Mouse (Mus musculus): Measurements from ENCODE around the gene Rxra. TPM values are rescaled to one million over a fixed set of nuclear protein-coding genes. Genes with fewer than 3 reads are reported as not detected.
A peak's percentile ranks its signal among the peaks of the same experiment; 100 is the strongest.

Rxra gene
- polyA plus RNA-seq, 1 experiment from 2014 or later, result 17.1 TPM

DNA sequence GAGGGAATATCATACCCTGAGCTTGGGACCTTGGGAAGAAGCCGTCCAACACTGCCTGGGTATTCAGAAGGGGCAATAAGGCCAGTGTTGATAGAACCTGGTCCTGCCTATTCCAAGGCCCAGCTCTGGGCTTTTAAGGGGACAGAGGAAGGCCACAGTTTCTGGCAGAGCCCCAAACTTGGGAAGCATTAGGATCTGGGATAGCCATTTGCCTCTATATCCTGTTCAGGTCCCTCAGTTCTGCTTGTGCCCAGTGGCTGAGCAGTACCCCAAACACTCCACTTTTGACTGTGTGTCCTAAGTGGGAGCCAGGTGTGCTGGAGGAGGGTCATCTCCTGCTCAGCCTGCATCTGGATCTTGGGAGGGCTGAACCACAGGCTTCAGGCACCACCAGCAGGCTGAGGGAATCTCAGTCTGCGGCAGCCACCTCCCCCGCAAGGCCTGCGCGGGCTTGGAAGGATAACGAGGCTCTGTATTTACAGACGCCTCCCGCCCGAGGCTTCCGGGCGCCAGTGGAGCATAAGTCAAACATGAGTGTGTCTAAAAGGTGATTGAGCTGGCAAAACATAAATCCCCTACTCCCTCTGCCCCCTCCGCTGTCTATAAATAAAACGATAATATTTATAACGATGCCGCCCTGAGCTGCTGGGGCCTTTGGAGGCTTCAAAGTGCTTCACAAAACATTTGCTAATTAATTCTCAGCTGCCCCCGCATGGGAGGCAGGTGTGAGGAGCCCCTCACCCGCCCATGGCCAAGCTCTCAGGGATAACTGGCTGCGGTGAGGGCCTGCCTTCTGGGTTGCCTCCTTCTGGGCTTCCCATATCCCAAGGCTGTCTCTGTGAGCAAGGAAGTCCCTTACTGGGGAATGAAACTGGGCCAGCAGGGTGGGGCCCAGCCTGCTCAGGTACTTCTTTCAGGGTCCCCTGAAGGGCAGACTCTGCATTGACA lies 69.7 kb downstream of the Rxra start:
- Histone ChIP-seq H3K27ac (peak overlapping the region; percentile 77), H3K9me3 (no peaks in the 10 kb centered on the region), H3K4me1 (peaks cover 65% of the 10 kb centered on the region), H3K4me3 (no peak overlapping the region), H3K27me3 (no peaks in the 10 kb centered on the region), H3K4me2 (replicated peaks) (peak overlapping the region; percentile 14), H3K36me3 (peaks cover 84% of the 10 kb centered on the region), H3K9ac (peak overlapping the region; percentile 50)
- WGBS, result 13% methylated on average over 18 of the region's 18 CpGs
- ATAC-seq (ENCODE audit: low FRiP score, low read depth), result peak; percentile 26; the same call in 1 of the 2 replicates

DNA sequence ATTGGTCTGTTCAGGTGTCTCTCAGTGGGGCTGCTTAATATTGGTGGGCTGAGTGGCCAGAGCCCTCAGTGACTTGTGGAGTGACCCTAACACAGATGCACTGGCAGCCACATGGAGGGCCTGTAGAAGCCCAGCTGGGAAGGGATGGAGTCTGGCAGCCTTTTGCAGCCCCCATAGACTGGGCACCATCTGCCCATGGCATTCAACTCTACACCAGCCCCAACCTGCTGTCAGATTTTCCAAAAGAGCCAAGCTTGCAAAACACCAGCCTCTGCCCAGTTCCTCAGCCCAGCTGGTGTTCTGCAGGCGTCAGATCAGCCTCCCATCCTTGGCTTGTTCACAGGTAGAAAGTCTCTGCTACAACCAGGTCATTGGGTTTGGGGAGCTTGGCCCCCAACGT lies 70.6 kb downstream of the Rxra start:
- peaks cover 69% of the 10 kb centered on the region for H3K4me1 ChIP-seq
- WGBS, result 56% methylated on average over 2 of the region's 2 CpGs
- no peaks in the 10 kb centered on the region for H3K9me3 ChIP-seq
- no peak overlapping the region for H3K4me2 ChIP-seq (replicated peaks)
- no peak overlapping the region for H3K4me3 ChIP-seq
- ATAC-seq (ENCODE audit: low FRiP score, low read depth), result no peak
- H3K9ac ChIP-seq, result no peak overlapping the region
- no peaks in the 10 kb centered on the region for H3K27me3 ChIP-seq
- H3K27ac ChIP-seq, result peak overlapping the region; percentile 77; the same call in 1 of the 2 replicates
- peaks cover 84% of the 10 kb centered on the region for H3K36me3 ChIP-seq

DNA sequence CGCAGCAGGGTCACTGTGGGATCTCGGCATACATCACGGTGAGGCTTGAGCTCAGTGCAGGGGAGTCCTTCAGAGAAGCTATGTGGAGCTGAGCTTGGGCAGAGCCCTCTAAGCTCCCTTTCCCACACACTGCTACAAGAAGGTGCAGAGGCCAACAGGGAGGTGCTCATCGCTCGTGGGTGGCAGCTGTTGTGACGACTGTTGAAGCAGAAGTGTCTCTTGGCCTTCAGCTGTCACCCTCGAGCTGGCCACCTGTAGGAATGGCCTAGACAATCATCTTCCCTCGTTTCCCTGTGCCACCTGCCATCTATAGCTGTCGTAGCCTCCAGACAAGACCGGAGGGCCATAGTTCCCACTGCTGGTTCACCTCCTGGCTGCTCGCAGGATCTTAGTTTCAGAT lies 72.7 kb downstream of the Rxra start:
- no peak overlapping the region for H3K9ac ChIP-seq
- WGBS, result 89% methylated on average over 11 of the region's 11 CpGs
- no peak overlapping the region for H3K27ac ChIP-seq
- peaks cover 84% of the 10 kb centered on the region for H3K36me3 ChIP-seq
- no peaks in the 10 kb centered on the region for H3K9me3 ChIP-seq
- no peaks in the 10 kb centered on the region for H3K27me3 ChIP-seq
- no peak overlapping the region for H3K4me2 ChIP-seq (replicated peaks)
- H3K4me3 ChIP-seq, result no peak overlapping the region
- H3K4me1 ChIP-seq, result peaks cover 60% of the 10 kb centered on the region
- no peak for ATAC-seq (ENCODE audit: low FRiP score, low read depth)

DNA sequence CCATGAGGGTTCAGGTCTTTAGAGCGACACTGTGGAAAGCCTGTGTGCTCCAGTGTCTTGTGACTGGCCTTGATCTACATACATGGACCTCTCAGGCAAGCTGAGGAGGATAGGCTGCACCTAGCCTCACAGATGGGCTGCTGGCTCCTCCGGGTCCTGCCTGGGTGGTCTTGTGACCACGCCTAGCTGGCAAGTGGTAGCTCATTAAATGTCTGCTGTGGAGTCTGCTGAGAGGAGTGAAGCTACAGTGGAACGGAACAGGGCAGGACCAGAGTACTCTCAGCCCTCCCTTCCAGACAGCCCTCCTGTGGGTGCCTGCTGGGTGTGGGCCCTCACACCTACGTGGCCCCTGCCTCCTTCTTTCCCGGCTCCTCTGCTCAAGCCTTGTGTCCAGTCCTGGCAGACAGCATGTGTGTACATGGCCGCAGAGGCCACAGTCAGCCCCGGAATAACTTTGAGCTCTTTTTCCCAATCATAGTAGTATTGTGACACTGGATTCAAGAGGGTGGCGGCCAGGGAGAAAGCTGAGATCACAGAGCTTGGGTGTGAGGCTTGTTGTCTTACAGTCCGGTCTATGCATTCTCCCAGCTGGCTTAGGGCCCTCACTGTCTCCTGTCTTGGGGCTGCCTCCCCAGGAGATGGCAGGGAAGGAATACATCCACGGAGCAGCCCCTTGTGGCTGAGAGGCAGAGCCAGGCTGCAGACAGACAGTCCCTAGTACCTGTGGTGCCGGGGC lies 74.3 kb downstream of the Rxra start:
- Histone ChIP-seq H3K9ac (peak overlapping the region; percentile 50), H3K4me3 (no peak overlapping the region), H3K9me3 (no peaks in the 10 kb centered on the region), H3K4me2 (replicated peaks) (no peak overlapping the region), H3K27me3 (no peaks in the 10 kb centered on the region), H3K36me3 (peaks cover 90% of the 10 kb centered on the region), H3K4me1 (peaks cover 58% of the 10 kb centered on the region), H3K27ac (peak overlapping the region; percentile 65)
- WGBS, result 54% methylated on average over 12 of the region's 12 CpGs
- ATAC-seq (ENCODE audit: low FRiP score, low read depth), result peak; percentile 34

DNA sequence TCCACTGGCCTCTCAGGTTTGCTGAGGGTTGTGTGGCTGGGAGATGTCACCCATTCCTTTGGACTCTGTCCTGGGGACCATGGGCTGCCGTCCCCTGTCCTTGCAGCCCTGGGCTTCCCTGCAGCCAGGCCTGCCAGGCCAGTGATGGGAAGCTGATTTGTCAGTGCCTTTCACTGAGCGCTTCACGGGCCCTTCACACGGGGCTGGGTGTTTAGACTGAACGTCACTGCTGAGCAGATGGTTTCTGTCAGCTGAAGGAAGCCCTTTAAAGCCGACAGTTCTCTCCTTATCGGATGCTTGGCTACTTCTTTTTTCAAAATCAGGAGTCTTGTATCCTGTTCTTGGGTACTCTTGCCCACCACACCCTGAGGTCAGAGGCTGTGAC lies 74.9 kb downstream of the Rxra start:
- WGBS, result 42% methylated on average over 7 of the region's 7 CpGs
- no peak for ATAC-seq (ENCODE audit: low FRiP score, low read depth)
- Histone ChIP-seq H3K9me3 (no peaks in the 10 kb centered on the region), H3K4me3 (no peak overlapping the region), H3K27me3 (no peaks in the 10 kb centered on the region), H3K4me2 (replicated peaks) (no peak overlapping the region), H3K4me1 (peaks cover 58% of the 10 kb centered on the region), H3K9ac (peak overlapping the region; percentile 50; the same call in 1 of the 2 replicates), H3K27ac (peak overlapping the region; percentile 65; the same call in 1 of the 2 replicates), H3K36me3 (peaks cover 96% of the 10 kb centered on the region)

DNA sequence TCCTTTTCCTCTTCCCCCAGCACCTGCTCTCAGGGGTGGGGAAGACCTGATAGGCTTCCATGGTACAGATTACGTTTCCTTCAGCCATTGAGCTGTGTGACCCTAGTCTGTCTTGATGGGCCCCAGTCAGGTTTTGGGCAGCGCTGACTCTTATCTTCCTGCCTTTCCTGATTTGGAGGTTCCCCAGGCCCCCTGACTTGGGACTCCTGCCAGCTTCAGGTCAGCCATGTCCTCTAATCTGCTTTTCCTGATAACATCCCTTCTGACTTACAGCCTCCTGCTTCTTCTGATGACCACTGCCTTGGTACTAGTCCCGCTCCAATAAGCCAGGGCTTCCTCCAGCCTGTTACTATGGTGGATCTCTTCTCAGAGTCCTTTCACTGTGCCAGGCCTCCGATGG lies 75.6 kb downstream of the Rxra start:
- Histone ChIP-seq H3K4me2 (replicated peaks) (no peak overlapping the region), H3K27me3 (no peaks in the 10 kb centered on the region), H3K36me3 (peaks cover 100% of the 10 kb centered on the region), H3K9ac (no peak overlapping the region), H3K4me3 (no peak overlapping the region), H3K9me3 (no peaks in the 10 kb centered on the region), H3K4me1 (peaks cover 58% of the 10 kb centered on the region), H3K27ac (no peak overlapping the region)
- 95% methylated on average over 4 of the region's 4 CpGs for WGBS
- ATAC-seq (ENCODE audit: low FRiP score, low read depth), result no peak

DNA sequence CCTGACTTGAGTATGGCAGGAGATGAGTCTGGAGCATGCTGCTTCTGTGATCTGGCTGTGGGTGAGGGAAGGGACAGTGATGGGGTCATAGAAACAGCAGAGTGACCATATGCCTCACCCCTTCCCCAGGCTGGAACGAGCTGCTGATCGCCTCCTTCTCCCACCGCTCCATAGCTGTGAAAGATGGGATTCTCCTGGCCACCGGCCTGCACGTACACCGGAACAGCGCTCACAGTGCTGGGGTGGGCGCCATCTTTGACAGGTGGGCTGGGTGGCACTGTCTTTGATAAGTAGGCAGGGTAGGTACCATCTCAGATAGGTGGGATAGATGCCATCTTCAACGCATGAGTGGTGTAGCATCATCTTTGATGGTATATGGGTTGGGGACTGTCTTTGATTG lies 77.9 kb downstream of the Rxra start:
- Histone ChIP-seq H3K4me3 (no peak overlapping the region), H3K9me3 (no peaks in the 10 kb centered on the region), H3K27ac (no peak overlapping the region), H3K4me2 (replicated peaks) (no peak overlapping the region), H3K36me3 (peaks cover 91% of the 10 kb centered on the region), H3K27me3 (no peaks in the 10 kb centered on the region), H3K9ac (no peak overlapping the region), H3K4me1 (peaks cover 71% of the 10 kb centered on the region)
- ATAC-seq (ENCODE audit: low FRiP score, low read depth), result no peak
- WGBS, result 97% methylated on average over 9 of the region's 9 CpGs

DNA sequence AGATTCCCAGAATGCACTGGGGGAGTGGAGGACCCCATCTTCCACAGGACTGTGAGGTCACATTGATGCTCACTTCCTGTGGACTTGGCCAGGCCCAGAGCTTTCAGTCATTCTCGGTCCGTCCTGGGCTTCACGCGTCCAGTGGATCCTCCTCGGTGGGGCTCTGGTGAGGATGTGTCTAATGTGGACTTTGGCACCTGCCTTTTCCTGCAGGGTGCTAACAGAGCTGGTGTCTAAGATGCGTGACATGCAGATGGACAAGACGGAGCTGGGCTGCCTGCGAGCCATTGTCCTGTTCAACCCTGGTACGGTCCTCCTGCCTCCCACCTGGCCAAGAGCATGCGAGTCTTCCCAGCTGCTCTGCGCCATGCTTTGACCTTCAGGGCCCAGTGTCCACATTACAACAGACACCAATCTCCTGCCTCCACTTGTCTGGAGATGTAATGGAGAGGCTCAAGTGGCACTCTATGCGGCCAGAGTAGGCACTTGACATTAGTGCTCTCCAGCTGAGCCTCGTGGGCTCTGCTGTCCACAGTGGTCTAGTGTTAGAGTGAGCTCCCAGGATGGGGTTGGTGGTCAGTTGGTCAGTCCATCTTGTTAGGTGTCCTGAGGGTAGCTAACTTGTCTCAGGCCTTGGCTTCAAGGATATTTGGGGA lies 79.9 kb downstream of the Rxra start:
- 93% methylated on average over 13 of the region's 13 CpGs for WGBS
- Histone ChIP-seq H3K9me3 (no peaks in the 10 kb centered on the region), H3K27me3 (no peaks in the 10 kb centered on the region), H3K4me3 (no peak overlapping the region), H3K36me3 (peaks cover 91% of the 10 kb centered on the region), H3K9ac (no peak overlapping the region), H3K4me1 (peaks cover 61% of the 10 kb centered on the region), H3K4me2 (replicated peaks) (no peak overlapping the region), H3K27ac (peak overlapping the region; percentile 97; the same call in 1 of the 2 replicates)
- ATAC-seq (ENCODE audit: low FRiP score, low read depth), result no peak

DNA sequence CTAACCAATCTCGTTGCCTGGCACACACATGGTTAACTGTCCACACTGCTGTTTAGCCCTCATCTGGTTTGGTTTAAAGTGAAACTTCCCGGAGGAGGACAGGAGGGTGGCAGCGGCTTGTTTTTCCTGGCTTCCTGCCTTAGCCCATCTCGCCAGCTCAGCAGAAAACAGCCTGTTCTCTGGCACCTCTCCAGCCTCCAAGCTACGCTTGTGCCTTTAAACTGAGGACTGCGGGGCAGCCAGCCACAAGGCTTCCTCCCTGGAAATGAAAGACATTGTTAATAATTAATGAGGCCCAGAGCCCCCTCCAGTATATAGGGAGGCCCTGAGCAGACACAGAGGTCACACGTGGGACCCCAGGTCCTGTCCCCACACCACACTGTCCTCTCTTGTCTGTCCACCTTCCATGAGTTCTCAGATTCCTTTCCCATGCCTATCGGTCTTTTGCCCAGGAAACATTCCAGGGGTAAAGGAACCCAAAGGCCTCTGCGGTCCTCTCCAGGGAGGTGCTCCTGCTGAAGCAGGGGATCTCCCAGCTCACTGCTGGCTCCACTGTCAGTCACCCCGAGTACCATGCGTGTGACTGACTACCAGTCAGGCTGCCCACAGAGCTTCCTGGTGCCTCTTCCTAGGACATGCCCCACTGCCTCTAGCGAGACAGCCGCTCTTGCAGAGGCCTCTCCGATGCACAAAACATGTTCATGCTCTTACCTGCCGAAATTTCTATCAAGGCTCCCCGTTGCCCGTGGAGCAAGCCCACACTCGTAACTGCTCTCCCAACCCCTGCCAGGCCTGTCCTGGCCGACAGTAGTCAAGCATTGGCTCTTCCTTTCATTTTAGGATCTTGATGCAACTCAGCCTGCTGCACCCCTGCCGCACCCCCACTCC lies 82.4 kb downstream of the Rxra start:
- Histone ChIP-seq H3K27me3 (no peaks in the 10 kb centered on the region), H3K9ac (peak overlapping the region; percentile 53), H3K4me1 (peaks cover 77% of the 10 kb centered on the region), H3K27ac (peak overlapping the region; percentile 97), H3K4me3 (no peak overlapping the region), H3K9me3 (no peaks in the 10 kb centered on the region), H3K4me2 (replicated peaks) (peak overlapping the region; percentile 45), H3K36me3 (peaks cover 77% of the 10 kb centered on the region)
- peak; percentile 83 for ATAC-seq (ENCODE audit: low FRiP score, low read depth)
- WGBS, result 18% methylated on average over 20 of the region's 20 CpGs

DNA sequence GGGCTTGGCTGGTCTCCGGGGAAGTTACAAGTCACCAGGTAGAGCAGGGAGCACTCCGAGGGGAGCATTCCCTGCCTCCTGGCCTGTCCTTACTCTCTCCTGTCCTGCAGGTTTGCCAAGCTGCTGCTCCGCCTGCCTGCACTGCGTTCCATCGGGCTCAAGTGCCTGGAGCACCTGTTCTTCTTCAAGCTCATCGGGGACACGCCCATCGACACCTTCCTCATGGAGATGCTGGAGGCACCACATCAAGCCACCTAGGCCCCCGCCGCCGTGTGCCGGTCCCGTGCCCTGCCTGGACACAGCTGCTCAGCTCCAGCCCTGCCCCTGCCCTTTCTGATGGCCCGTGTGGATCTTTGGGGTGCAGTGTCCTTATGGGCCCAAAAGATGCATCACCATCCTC lies 83.2 kb downstream of the Rxra start:
- H3K9ac ChIP-seq, result peak overlapping the region; percentile 53
- H3K27me3 ChIP-seq, result no peaks in the 10 kb centered on the region
- no peaks in the 10 kb centered on the region for H3K9me3 ChIP-seq
- no peak overlapping the region for H3K4me3 ChIP-seq
- peak overlapping the region; percentile 97 for H3K27ac ChIP-seq
- H3K4me2 ChIP-seq (replicated peaks), result no peak overlapping the region
- H3K4me1 ChIP-seq, result peaks cover 81% of the 10 kb centered on the region
- WGBS, result 80% methylated on average over 14 of the region's 14 CpGs
- H3K36me3 ChIP-seq, result peaks cover 69% of the 10 kb centered on the region
- ATAC-seq (ENCODE audit: low FRiP score, low read depth), result no peak

DNA sequence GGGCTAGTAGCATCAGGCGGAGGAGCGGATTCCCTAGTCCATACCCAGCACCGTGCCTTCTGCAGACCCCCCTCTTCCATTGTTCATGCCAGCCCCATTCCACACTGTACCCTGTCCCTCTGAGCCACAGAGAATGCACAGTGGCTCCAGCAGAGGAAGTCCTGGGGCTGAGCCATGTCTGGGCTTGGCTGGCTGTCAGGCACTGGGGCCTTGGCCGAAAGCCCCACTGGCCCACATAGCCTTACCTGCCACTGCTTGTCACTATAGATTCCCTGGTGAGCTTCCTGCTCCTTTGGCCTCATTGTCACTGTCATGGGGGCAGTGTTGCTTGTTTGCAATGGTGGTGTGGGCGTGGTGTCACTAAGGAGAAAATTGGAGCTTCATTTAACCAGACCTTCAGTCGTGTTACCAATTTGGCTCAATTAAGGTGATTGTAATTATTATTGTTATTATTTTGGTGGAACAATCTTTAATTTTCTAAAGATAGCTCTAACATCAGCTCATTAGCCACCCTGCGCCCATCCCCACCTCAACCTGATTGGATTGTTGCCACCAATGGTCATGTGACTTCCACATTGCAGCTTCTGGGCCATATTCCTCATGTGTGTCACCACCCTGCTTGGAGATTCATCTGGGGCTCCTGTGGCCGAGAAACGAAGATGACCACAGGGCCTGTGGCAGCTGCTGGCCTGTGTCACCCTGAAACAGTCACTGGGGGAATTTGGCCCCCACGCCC lies 85.2 kb downstream of the Rxra start:
- H3K4me1 ChIP-seq, result peaks cover 71% of the 10 kb centered on the region
- H3K4me3 ChIP-seq, result no peak overlapping the region
- no peaks in the 10 kb centered on the region for H3K27me3 ChIP-seq
- H3K4me2 ChIP-seq (replicated peaks), result no peak overlapping the region
- WGBS, result 94% methylated on average over 10 of the region's 10 CpGs
- no peak overlapping the region for H3K27ac ChIP-seq
- ATAC-seq (ENCODE audit: low FRiP score, low read depth), result no peak
- no peak overlapping the region for H3K9ac ChIP-seq
- no peaks in the 10 kb centered on the region for H3K9me3 ChIP-seq
- peaks cover 49% of the 10 kb centered on the region for H3K36me3 ChIP-seq

All from limb, embryonic 13.5 days (tissue).